Comparison of ENCODE assay signal across 16 mouse cellular contexts in genomic region chr7:141803206-141803605, GRCm38 (mm10).
"Had no signal": no experiment of that assay in that cellular context is flagged by ENCODE, and none has a peak within 500 bp of the region (broad histone marks: within the 10 kb centered on the region; RNA-seq: fewer than 3 reads in every experiment).

No protein-coding gene starts in this region.

- DNase-seq: heart, postnatal 10 days; heart, postnatal 14 days; heart, postnatal 36 days; heart, postnatal 4 days; kidney, adult 11 months; kidney, adult 18-20 months; kidney, adult 2 months; kidney, adult 8-10 months; kidney, adult 9 months; kidney, postnatal 10 days; kidney, postnatal 14 days; kidney, postnatal 25 days; kidney, postnatal 36 days; kidney, postnatal 4 days; layer of hippocampus, adult 9-11 months; layer of hippocampus, postnatal 36 days had no signal
